Mouse (Mus musculus): ENCODE data around the gene Kcnb1. TPM values are rescaled to one million over a fixed set of nuclear protein-coding genes. Genes with fewer than 3 reads are reported as not detected.
A peak's percentile ranks its signal among the peaks of the same experiment; 100 is the strongest.

Kcnb1 gene
- polyA plus RNA-seq, 1 experiment from 2014 or later = 1.3 TPM

DNA sequence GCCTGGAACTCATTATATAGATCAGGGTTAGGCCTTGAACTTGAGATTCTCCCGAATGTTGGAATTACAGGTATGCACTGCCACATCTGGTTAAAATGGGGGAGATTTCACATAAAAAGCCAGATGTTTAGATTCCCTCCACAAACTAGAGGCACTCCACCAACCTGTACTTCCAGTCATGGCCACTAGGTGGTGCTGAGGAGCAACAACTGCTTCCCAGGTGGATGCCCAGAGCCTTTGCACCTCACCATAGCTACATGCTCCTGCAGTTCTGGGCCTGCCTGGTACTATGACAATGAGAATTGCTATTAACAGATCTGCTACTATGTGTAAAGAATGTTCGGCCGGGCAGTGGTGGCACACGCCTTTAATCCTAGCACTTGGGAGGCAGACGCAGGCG is 77.2 kb downstream of the Kcnb1 start:
- ATAC-seq (ENCODE audit: low FRiP score, low read depth) = peak; percentile 37; the same call in 1 of the 2 replicates
- no peak overlapping the region for H3K9ac ChIP-seq
- no peak overlapping the region for H3K27ac ChIP-seq
- no peaks in the 10 kb centered on the region for H3K36me3 ChIP-seq
- no peaks in the 10 kb centered on the region for H3K27me3 ChIP-seq (replicated peaks)
- no peaks in the 10 kb centered on the region for H3K9me3 ChIP-seq
- WGBS = 47% methylated on average over 6 of the region's 6 CpGs
- H3K4me2 ChIP-seq (replicated peaks) = no peak overlapping the region
- H3K4me1 ChIP-seq = no peaks in the 10 kb centered on the region
- no peak overlapping the region for H3K4me3 ChIP-seq

DNA sequence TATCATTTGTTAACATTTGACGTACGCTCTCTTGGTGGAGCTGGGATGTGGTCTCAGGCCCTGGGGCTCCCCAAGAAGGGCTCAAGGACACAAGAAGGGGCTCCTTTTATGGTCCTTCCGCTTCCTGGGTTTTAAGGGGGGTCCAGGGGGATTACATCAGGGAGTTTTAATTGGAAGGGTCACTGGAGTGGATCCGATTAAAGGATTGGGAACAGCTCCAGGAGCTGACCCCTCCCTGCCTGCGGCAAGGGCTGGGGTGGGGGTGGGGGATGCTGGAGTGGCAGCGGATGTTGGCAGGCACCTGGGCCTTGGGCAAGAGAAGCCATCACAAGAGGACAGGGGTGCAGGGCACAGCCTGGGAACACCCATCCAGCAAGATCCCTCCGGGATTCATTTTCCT is 77.7 kb downstream of the Kcnb1 start:
- Histone ChIP-seq H3K9me3 (no peaks in the 10 kb centered on the region), H3K27me3 (replicated peaks) (no peaks in the 10 kb centered on the region), H3K9ac (no peak overlapping the region), H3K36me3 (no peaks in the 10 kb centered on the region), H3K4me3 (no peak overlapping the region), H3K4me2 (replicated peaks) (no peak overlapping the region), H3K4me1 (no peaks in the 10 kb centered on the region), H3K27ac (no peak overlapping the region)
- WGBS = 64% methylated on average over 7 of the region's 7 CpGs
- ATAC-seq (ENCODE audit: low FRiP score, low read depth) = no peak

DNA sequence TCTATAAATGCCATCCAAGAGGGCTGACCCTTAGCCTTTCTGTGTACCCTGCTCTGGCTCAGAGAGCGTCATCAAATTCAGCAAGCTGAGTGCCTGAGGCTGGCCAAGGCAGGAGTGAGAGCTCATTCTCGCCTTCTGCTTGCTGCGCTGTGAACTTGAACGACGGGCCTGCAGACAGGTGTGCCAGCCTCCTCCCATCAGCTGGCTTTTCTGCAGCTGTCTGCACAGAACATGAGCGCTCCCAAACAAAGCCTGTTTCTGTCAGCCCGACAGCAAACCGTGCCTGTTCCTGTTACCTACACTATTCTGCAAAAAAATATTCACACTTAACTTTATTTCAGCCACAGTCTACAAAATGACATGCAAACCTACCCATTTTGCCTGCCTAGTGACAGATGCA is 80.4 kb downstream of the Kcnb1 start:
- H3K27me3 ChIP-seq (replicated peaks) = no peaks in the 10 kb centered on the region
- no peaks in the 10 kb centered on the region for H3K4me1 ChIP-seq
- no peak overlapping the region for H3K9ac ChIP-seq
- no peak overlapping the region for H3K4me2 ChIP-seq (replicated peaks)
- 88% methylated on average over 8 of the region's 8 CpGs for WGBS
- H3K9me3 ChIP-seq = 0 out of 2 replicates have a peak, but pooled peaks cover 3% of the 10 kb centered on the region
- H3K27ac ChIP-seq = no peak overlapping the region
- peaks cover 7% of the 10 kb centered on the region; the same call in 1 of the 2 replicates for H3K36me3 ChIP-seq
- ATAC-seq (ENCODE audit: low FRiP score, low read depth) = no peak
- H3K4me3 ChIP-seq = no peak overlapping the region

DNA sequence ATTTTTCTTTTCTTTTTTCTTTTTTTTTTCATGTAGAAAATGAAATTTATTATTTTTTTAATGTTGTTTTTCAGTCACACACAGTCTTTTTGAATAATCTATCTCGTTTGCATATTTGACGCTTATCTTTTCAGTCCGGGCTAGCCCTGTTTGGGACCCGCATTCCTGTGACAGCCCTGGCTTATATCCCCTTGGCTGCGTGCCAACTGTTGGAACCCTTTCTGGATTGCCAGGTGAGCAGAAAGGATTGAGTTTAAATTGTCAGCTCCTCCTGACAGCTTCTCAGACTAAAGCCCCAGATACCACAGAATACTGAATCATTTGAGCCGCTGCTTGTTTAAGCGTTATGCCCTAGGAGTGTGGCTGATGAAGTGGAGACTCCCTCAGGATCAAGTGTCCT is 86.4 kb downstream of the Kcnb1 start:
- Histone ChIP-seq H3K4me2 (replicated peaks) (no peak overlapping the region), H3K9ac (no peak overlapping the region), H3K27ac (no peak overlapping the region), H3K27me3 (replicated peaks) (no peaks in the 10 kb centered on the region), H3K4me3 (no peak overlapping the region), H3K36me3 (peaks cover 7% of the 10 kb centered on the region; the same call in 1 of the 2 replicates), H3K4me1 (no peaks in the 10 kb centered on the region), H3K9me3 (0 out of 2 replicates have a peak, but pooled peaks cover 3% of the 10 kb centered on the region)
- ATAC-seq (ENCODE audit: low FRiP score, low read depth) = no peak
- 86% methylated on average over 7 of the region's 7 CpGs for WGBS

DNA sequence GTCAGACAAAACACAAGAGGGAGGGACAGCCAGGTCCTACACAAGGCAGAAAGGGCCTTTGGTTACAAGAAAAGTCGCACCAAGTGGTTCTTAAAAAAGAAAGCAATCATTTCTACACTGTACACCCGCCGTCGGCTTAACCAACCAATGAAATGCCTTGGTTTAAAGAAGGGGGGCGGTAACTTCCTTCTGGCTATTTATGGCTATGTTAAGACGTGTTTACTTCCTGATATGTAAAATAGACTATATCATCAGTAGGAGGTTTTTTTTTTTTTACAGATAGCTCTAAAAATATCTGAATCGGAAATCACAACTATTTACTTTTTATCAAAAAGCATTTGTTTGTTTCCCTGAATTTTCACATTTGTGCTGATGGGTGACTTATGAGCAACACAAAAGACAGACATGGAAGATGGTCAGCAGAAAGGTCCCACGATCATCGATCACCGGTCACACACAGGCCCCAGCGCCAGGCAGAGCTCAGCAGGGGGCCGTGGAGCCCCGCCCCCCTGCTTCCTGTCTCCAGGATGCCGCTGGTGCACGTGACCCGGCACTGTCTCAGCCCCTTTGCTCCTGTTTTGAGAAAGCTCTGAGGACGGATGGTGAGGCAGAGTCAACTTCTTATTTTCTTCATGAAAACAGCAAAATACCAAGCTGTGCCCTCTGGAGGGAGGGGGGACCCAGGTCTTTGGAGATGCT is 88.1 kb downstream of the Kcnb1 start:
- Histone ChIP-seq H3K36me3 (peaks cover 7% of the 10 kb centered on the region; the same call in 1 of the 2 replicates), H3K9ac (no peak overlapping the region), H3K9me3 (0 out of 2 replicates have a peak, but pooled peaks cover 1% of the 10 kb centered on the region), H3K27ac (no peak overlapping the region), H3K4me3 (no peak overlapping the region), H3K4me1 (no peaks in the 10 kb centered on the region), H3K27me3 (replicated peaks) (no peaks in the 10 kb centered on the region), H3K4me2 (replicated peaks) (no peak overlapping the region)
- 78% methylated on average over 17 of the region's 17 CpGs for WGBS
- ATAC-seq (ENCODE audit: low FRiP score, low read depth) = no peak

DNA sequence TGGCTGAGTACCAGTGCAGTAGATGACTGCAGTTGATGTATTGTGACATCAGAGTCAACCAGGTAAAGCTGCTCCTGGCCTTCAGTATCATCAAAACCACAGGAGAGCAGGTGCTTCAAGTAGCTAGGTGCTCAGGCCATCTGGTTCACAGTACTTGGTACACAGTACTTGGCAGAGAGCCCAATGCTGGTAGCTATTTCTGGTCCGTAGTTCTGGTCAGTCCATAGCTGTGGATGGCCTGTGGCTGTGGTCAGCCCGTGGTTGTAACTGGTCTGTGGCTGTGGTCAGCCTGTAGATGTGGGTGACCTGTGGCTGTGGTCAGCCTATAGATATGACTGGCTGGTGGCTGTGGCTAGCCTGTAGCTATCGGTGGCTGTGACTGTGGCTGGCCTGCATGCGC is 95.3 kb downstream of the Kcnb1 start:
- no peaks in the 10 kb centered on the region for H3K36me3 ChIP-seq
- no peak overlapping the region for H3K27ac ChIP-seq
- no peaks in the 10 kb centered on the region for H3K4me1 ChIP-seq
- 86% methylated on average over 4 of the region's 4 CpGs for WGBS
- no peak overlapping the region for H3K4me2 ChIP-seq (replicated peaks)
- H3K4me3 ChIP-seq = no peak overlapping the region
- no peaks in the 10 kb centered on the region for H3K9me3 ChIP-seq
- ATAC-seq (ENCODE audit: low FRiP score, low read depth) = no peak
- H3K9ac ChIP-seq = no peak overlapping the region
- H3K27me3 ChIP-seq (replicated peaks) = no peaks in the 10 kb centered on the region

DNA sequence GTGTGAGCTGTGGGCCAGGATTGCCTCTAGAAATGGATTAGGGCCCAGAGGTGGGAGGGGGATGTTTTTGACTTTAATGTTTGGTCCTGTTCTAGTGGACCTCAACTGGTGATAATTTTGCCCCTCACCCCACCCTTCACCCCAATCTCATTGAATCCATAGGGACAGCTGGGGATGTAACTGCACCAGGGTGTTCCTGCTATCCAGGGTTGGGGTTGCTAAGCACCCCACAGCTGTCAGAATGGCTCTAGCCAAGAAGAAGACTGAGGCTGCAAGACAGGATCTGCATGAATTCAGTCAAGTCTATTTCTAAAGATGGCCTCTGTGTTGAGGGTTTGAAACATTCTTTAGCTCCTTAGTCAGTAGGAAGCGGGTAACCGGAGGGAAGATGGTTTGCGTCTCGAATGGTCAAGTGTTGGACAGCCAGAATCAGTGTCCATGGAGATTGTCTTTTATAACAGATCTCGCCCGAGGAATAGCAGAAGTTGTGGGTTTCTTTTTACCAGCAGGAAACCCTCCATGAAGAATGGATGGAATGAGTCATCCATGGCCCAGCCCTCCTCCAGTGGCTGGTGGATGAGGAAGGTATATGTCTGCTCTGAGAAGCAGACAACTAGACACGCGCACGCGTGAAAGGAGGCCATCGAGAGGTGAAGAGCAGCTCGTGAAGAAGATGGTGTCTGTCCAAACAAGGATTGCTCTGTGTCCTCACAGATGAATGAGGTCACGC is 96.6 kb downstream of the Kcnb1 start:
- no peak overlapping the region for H3K4me2 ChIP-seq (replicated peaks)
- 88% methylated on average over 13 of the region's 13 CpGs for WGBS
- no peak overlapping the region for H3K9ac ChIP-seq
- no peak overlapping the region for H3K4me3 ChIP-seq
- H3K4me1 ChIP-seq = no peaks in the 10 kb centered on the region
- H3K9me3 ChIP-seq = no peaks in the 10 kb centered on the region
- no peak overlapping the region for H3K27ac ChIP-seq
- no peaks in the 10 kb centered on the region for H3K27me3 ChIP-seq (replicated peaks)
- no peaks in the 10 kb centered on the region for H3K36me3 ChIP-seq
- ATAC-seq (ENCODE audit: low FRiP score, low read depth) = no peak

DNA sequence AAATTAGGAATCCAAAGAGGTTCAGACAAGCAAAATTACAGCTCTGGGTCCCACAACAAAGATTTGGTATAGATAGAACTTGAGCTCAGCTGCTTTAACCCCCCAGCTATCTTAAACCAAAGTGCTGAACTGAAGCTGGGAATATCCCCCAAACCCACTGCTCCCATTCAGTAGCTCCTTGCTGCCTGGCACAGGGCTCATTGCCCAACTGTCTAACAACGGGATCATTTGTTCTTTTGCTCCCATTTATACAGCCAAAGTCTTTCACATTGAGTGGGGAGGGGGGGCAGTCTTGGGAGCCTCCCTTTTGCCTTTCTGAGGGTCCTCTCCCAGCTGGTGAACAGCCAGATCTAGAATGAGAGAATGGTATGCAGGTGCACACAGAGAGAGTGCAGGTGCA is 99.7 kb downstream of the Kcnb1 start:
- H3K4me3 ChIP-seq = no peak overlapping the region
- H3K9me3 ChIP-seq = no peaks in the 10 kb centered on the region
- no peak overlapping the region for H3K9ac ChIP-seq
- 69% methylated on average over 1 of the region's 1 CpGs for WGBS
- H3K36me3 ChIP-seq = no peaks in the 10 kb centered on the region
- H3K27me3 ChIP-seq (replicated peaks) = no peaks in the 10 kb centered on the region
- no peak overlapping the region for H3K27ac ChIP-seq
- ATAC-seq (ENCODE audit: low FRiP score, low read depth) = no peak
- no peak overlapping the region for H3K4me2 ChIP-seq (replicated peaks)
- H3K4me1 ChIP-seq = peaks cover 4% of the 10 kb centered on the region; the same call in 1 of the 2 replicates

DNA sequence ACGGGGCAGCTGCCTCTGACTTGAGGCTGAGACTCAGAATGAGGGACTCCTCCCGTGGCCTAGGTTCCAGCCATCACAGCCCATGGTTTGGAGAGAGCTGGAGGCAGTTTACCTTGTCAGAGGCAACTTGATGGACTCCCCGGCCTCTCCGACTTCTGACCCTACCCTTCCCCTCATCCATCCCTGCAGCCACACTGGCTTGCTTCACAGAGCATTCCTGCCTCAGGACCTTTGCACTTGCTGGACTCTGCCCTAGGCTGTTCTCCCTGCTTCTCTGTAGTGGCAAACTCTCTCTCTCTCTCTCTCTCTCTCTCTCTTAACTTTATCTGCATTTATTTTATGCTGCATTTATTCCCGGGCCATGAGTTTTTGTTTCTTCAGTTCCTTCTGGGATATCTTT is 103.1 kb downstream of the Kcnb1 start:
- ATAC-seq (ENCODE audit: low FRiP score, low read depth) = no peak
- 85% methylated on average over 5 of the region's 5 CpGs for WGBS
- Histone ChIP-seq H3K9ac (no peak overlapping the region), H3K4me3 (no peak overlapping the region), H3K4me1 (peaks cover 5% of the 10 kb centered on the region; the same call in 1 of the 2 replicates), H3K36me3 (no peaks in the 10 kb centered on the region), H3K9me3 (no peaks in the 10 kb centered on the region), H3K4me2 (replicated peaks) (no peak overlapping the region), H3K27me3 (replicated peaks) (no peaks in the 10 kb centered on the region), H3K27ac (no peak overlapping the region)

DNA sequence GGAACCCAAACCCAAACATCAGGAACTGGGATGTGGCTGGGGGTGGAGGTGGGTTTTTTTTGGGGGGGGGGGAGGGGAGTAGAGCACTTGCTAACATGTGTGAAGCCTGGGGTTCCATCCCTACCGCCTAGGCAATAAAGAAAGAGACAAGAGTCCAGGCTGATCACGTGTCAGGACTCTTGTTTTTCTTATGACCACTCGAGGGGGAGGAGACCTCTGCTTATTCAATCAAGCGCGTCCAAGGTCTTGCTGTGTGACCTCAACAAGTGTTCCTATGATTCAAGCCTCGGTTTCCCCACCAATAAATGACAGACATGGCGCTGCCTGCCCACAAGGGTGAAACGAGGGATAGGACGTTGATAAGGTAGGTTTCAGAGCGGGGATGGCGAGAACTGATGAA is 103.9 kb downstream of the Kcnb1 start:
- Histone ChIP-seq H3K4me2 (replicated peaks) (no peak overlapping the region), H3K4me1 (peaks cover 9% of the 10 kb centered on the region; the same call in 1 of the 2 replicates), H3K4me3 (no peak overlapping the region)

DNA sequence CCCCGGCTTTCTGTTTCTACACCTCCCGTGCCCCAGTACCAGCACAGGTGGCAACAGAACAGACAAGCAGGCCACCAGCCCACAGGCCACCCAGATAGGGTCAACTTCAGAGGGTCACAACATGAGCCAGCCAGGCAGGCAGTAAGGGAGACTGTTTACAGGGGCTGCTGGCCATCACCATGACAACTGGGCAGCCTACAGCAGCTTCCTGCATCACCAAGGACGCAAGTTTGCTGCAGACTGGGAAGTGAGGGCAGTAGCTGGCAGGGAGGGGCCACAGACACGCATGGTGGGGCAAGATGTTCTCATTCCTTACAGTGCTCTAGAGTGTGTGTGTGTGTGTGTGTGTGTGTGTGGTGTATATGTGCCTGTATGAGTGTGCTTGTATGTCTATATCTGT is 108.3 kb downstream of the Kcnb1 start:
- Histone ChIP-seq H3K9ac (no peak overlapping the region), H3K4me2 (replicated peaks) (no peak overlapping the region), H3K27ac (no peak overlapping the region), H3K4me1 (peaks cover 19% of the 10 kb centered on the region), H3K27me3 (replicated peaks) (no peaks in the 10 kb centered on the region), H3K36me3 (no peaks in the 10 kb centered on the region), H3K4me3 (no peak overlapping the region), H3K9me3 (no peaks in the 10 kb centered on the region)
- WGBS = 31% methylated on average over 4 of the region's 4 CpGs
- ATAC-seq (ENCODE audit: low FRiP score, low read depth) = 0 out of 2 replicates have a peak, but pooled peaks have one; percentile 29

More for the DNA sequence above, 103.9 kb downstream of the Kcnb1 start:
- WGBS = 72% methylated on average over 11 of the region's 11 CpGs
- Histone ChIP-seq H3K9ac (no peak overlapping the region), H3K36me3 (no peaks in the 10 kb centered on the region), H3K27me3 (replicated peaks) (no peaks in the 10 kb centered on the region), H3K27ac (no peak overlapping the region), H3K9me3 (no peaks in the 10 kb centered on the region)
- no peak for ATAC-seq (ENCODE audit: low FRiP score, low read depth)

DNA sequence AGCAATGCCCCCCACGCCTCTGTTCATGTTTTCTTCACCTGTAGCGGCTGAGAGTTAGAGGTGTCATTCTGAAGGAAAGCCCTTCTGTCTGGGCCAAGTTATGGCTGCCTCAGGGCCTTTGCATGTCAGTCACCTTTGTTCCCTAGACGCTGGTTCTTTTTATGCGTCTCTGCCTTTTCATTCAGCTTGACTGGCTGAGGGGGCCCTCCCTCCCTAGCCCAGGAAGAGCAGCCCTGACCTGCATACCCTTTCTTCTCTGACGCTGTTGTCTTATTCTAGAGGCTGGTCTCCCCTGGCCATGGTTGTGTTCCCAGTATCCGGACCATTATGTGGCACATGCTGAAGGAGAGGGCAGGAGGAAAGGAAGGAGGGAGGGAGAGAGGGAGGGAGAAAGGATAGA is 108.8 kb downstream of the Kcnb1 start:
- Histone ChIP-seq H3K4me2 (replicated peaks) (no peak overlapping the region), H3K27ac (no peak overlapping the region), H3K36me3 (no peaks in the 10 kb centered on the region), H3K9me3 (no peaks in the 10 kb centered on the region), H3K4me1 (peaks cover 19% of the 10 kb centered on the region), H3K27me3 (replicated peaks) (no peaks in the 10 kb centered on the region), H3K9ac (no peak overlapping the region), H3K4me3 (no peak overlapping the region)
- no peak for ATAC-seq (ENCODE audit: low FRiP score, low read depth)
- 67% methylated on average over 6 of the region's 6 CpGs for WGBS

Data from neural tube, embryonic 12.5 days (tissue).